18 mouse cellular contexts compared by ENCODE assay signal in genomic region chr17:4355506-4356218, GRCm38 (mm10).
DNase-seq lines count a peak whose midpoint lies in the region; ATAC-seq lines count a peak whose summit lies in the region.
"Had no signal": no experiment of that assay in that cellular context is flagged by ENCODE, and none has a peak within 500 bp of the region (broad histone marks: within the 10 kb centered on the region; RNA-seq: fewer than 3 reads in every experiment).

No protein-coding gene starts in this region.

- H3K4me1 ChIP-seq in heart, embryonic 10.5 days = no peaks in the 10 kb centered on the region
- H3K4me1 ChIP-seq: embryonic facial prominence, embryonic 15.5 days; heart, embryonic 13.5 days; limb, embryonic 13.5 days had no signal

- no peaks in the 10 kb centered on the region for H3K9me3 ChIP-seq in heart, embryonic 10.5 days
- H3K9me3 ChIP-seq: embryonic facial prominence, embryonic 15.5 days; heart, embryonic 13.5 days; limb, embryonic 13.5 days; megakaryocyte, embryonic 14.5 days had no signal

- intact Hi-C loops in gastrocnemius, postnatal 14 days (cut with DNase I; ENCODE audit: low total_unique reads) = no loop called here

- no peak overlapping the region for H3K4me3 ChIP-seq in heart, embryonic 10.5 days
- H3K4me3 ChIP-seq: embryonic facial prominence, embryonic 15.5 days; heart, embryonic 13.5 days; layer of hippocampus, adult 2 months; limb, embryonic 13.5 days; megakaryocyte, embryonic 14.5 days had no signal

- H3K36me3 ChIP-seq in heart, embryonic 10.5 days = no peaks in the 10 kb centered on the region
- H3K36me3 ChIP-seq: embryonic facial prominence, embryonic 15.5 days; heart, embryonic 13.5 days; limb, embryonic 13.5 days had no signal

- WGBS in heart, embryonic 10.5 days = 83% methylated on average over 5 of the region's 5 CpGs

- ATAC-seq in erythroid progenitor cell, adult 5-6 weeks (replicated peaks; ENCODE audit: low FRiP score, poor library complexity, severe bottlenecking) = no peak

- H3K27me3 ChIP-seq in heart, embryonic 10.5 days (ENCODE audit: insufficient read depth, poor library complexity, severe bottlenecking) = no peaks in the 10 kb centered on the region
- H3K27me3 ChIP-seq: embryonic facial prominence, embryonic 15.5 days; heart, embryonic 13.5 days; limb, embryonic 13.5 days; megakaryocyte, embryonic 14.5 days had no signal

- no peak overlapping the region for H3K27ac ChIP-seq in heart, embryonic 10.5 days
- H3K27ac ChIP-seq: embryonic facial prominence, embryonic 15.5 days; heart, embryonic 13.5 days; layer of hippocampus, adult 2 months; limb, embryonic 13.5 days had no signal

- DNase-seq in heart, adult 11 months = peak; percentile 96
- DNase-seq in heart, embryonic 10.5 days (ENCODE audit: low spot score) = no peak
- peak; percentile 5 to 25 for DNase-seq in lung, adult 18-20 months
- no peak for DNase-seq in lung, postnatal 4 days
- peak; percentile 37 for DNase-seq in gastrocnemius, postnatal 14 days
- peak; percentile 47 for DNase-seq in lung, postnatal 36 days
- DNase-seq in layer of hippocampus, adult 9-10 months (ENCODE audit: low spot score) = no peak
- DNase-seq: adrenal gland, adult 2 months; cerebellum, adult 11 months; cerebellum, postnatal 14 days; embryo, embryonic 11 days; spleen, adult 18-20 months had no signal

Comparison
In these comparisons a context has a peak if more than half of its experiments do, and no peak if none do; other contexts are left out.
1. DNase-seq: peak in heart, adult 11 months (single experiment), lung, adult 18-20 months (2 of 2), gastrocnemius, postnatal 14 days (single experiment) and lung, postnatal 36 days (single experiment); none in heart, embryonic 10.5 days (single experiment), lung, postnatal 4 days (0 of 2) and layer of hippocampus, adult 9-10 months (single experiment).